Mouse (Mus musculus) CH12.LX (cell line): Measurements from ENCODE around the gene Tmem41b. TPM values are rescaled to one million over a fixed set of nuclear protein-coding genes. Genes with fewer than 3 reads are reported as not detected.

ENCODE experiments used
- DNase-seq: peaks from one replicate; pipeline ENCODE4 v3.0.0-alpha.2; 2013; ENCODE audit errors: extremely low read depth
- H3K27ac ChIP-seq: 2 replicates; pipeline ENCODE4 v1.5.1; 2012; ENCODE audit warnings: low read depth, mild to moderate bottlenecking, control low read depth, moderate library complexity; ENCODE audit not compliant: insufficient read depth
- H3K27me3 ChIP-seq: replicated peaks from 2 replicates; pipeline ENCODE3; 2012; ENCODE audit warnings: inconsistent platforms
- H3K36me3 ChIP-seq, 2 experiments: replicated peaks in 1 of 2; 2 replicates each; pipeline versions ENCODE3 to v1.6.1; 2012; ENCODE audit warnings: inconsistent platforms in 1 of 2, low read length in 1 of 2, mild to moderate bottlenecking in 1 of 2, mixed read lengths in 1 of 2, moderate library complexity in 1 of 2; ENCODE audit not compliant: control insufficient read depth in 1 of 2, insufficient read depth in 1 of 2
- H3K4me1 ChIP-seq, 2 experiments: 2 replicates each; pipeline ENCODE4 v1.6.1; 2012; ENCODE audit warnings: inconsistent platforms in 1 of 2, moderate library complexity in 1 of 2; ENCODE audit not compliant: insufficient read depth in 2 of 2, control insufficient read depth in 1 of 2
- H3K4me2 ChIP-seq: 2 replicates; pipeline ENCODE4 v1.6.1; 2012; ENCODE audit warnings: low read depth, mild to moderate bottlenecking, control low read depth; ENCODE audit not compliant: poor library complexity, insufficient read depth, severe bottlenecking
- H3K4me3 ChIP-seq, 3 experiments: fragments of 150-350 bp in 1 of 3; sonication (generic) in 1 of 3; replicated peaks in 1 of 3; 2 replicates each; pipeline versions ENCODE3 to v1.5.1; 2011 to 2012; ENCODE audit warnings: low read depth in 2 of 3, low read length in 2 of 3, mild to moderate bottlenecking in 2 of 3, moderate library complexity in 2 of 3, control low read depth in 1 of 3, improper control_type of control experiment in 1 of 3, inconsistent platforms in 1 of 3, mixed read lengths in 1 of 3; ENCODE audit not compliant: poor library complexity in 1 of 3
- H3K79me2 ChIP-seq: replicated peaks from 2 replicates; pipeline ENCODE4 v1.6.1; 2012; ENCODE audit warnings: mild to moderate bottlenecking, moderate library complexity; ENCODE audit not compliant: control insufficient read depth, poor library complexity, insufficient read depth, severe bottlenecking; ENCODE audit errors: extremely low read depth
- H3K9ac ChIP-seq: 2 replicates; pipeline ENCODE4 v1.6.1; 2012; ENCODE audit warnings: low read depth, mild to moderate bottlenecking, control low read depth, moderate library complexity; ENCODE audit not compliant: insufficient read depth
- H3K9me3 ChIP-seq: replicated peaks from 2 replicates; pipeline ENCODE3; 2012; ENCODE audit warnings: low read length, inconsistent platforms, mixed read lengths
- BHLHE40 ChIP-seq: IDR thresholded peaks from 2 replicates; pipeline ENCODE4 v1.6.1; 2011; ENCODE audit warnings: mild to moderate bottlenecking, low read depth, low read length, improper control_type of control experiment
- CHD1 ChIP-seq: IDR thresholded peaks from 2 replicates; pipeline ENCODE4 v1.6.1; 2012; ENCODE audit warnings: low read depth, low read length, improper control_type of control experiment, inconsistent platforms
- CHD2 ChIP-seq: IDR thresholded peaks from 2 replicates; pipeline ENCODE4 v1.6.1; 2011; ENCODE audit warnings: low read length, improper control_type of control experiment
- CTCF ChIP-seq, 2 experiments: IDR thresholded peaks in 1 of 2; conservative IDR thresholded peaks in 1 of 2; 2 replicates each; pipeline ENCODE4 v1.5.1; 2011 to 2012; ENCODE audit warnings: low read depth in 2 of 2, low read length in 2 of 2, improper control_type of control experiment in 1 of 2, inconsistent platforms in 1 of 2, mild to moderate bottlenecking in 1 of 2, moderate library complexity in 1 of 2
- EP300 ChIP-seq: IDR thresholded peaks from 2 replicates; pipeline ENCODE4 v1.6.1; 2011; ENCODE audit warnings: low read length, improper control_type of control experiment
- HCFC1 ChIP-seq: IDR thresholded peaks from 2 replicates; pipeline ENCODE4 v1.6.1; 2012; ENCODE audit warnings: low read depth, mild to moderate bottlenecking, inconsistent platforms, low read length, improper control_type of control experiment
- KAT2A ChIP-seq: IDR thresholded peaks from 2 replicates; pipeline ENCODE4 v1.6.1; 2012; ENCODE audit warnings: low read length, improper control_type of control experiment, inconsistent platforms; ENCODE audit not compliant: insufficient replicate concordance
- MAX ChIP-seq: IDR thresholded peaks from 2 replicates; pipeline ENCODE4 v1.6.1; 2011; ENCODE audit warnings: low read length, improper control_type of control experiment
- MEF2A ChIP-seq: IDR thresholded peaks from 2 replicates; pipeline ENCODE4 v1.6.1; 2014; ENCODE audit warnings: low read depth, mild to moderate bottlenecking, inconsistent platforms, low read length, improper control_type of control experiment, borderline replicate concordance
- PAX5 ChIP-seq: IDR thresholded peaks from 2 replicates; pipeline ENCODE4 v1.6.1; 2012; ENCODE audit warnings: low read length, inconsistent platforms, mixed read lengths
- POLR2A ChIP-seq: IDR thresholded peaks from 2 replicates; pipeline ENCODE4 v1.6.1; 2011; ENCODE audit warnings: low read depth, mild to moderate bottlenecking, improper control_type of control experiment, low read length
- RAD21 ChIP-seq: IDR thresholded peaks from 2 replicates; pipeline ENCODE4 v1.6.1; 2011; ENCODE audit warnings: low read depth, mild to moderate bottlenecking, low read length, improper control_type of control experiment, moderate library complexity
- SIN3A ChIP-seq: IDR thresholded peaks from 2 replicates; pipeline ENCODE4 v1.6.1; 2012; ENCODE audit warnings: low read length, improper control_type of control experiment, inconsistent platforms
- SMC3 ChIP-seq: IDR thresholded peaks from 2 replicates; pipeline ENCODE4 v1.6.1; 2011; ENCODE audit warnings: low read depth, low read length, improper control_type of control experiment
- TCF12 ChIP-seq: IDR thresholded peaks from 2 replicates; pipeline ENCODE4 v1.6.1; 2014; ENCODE audit warnings: low read depth, mild to moderate bottlenecking, inconsistent platforms, low read length, improper control_type of control experiment
- USF1 ChIP-seq: IDR thresholded peaks from 2 replicates; pipeline ENCODE4 v1.6.1; 2014; ENCODE audit warnings: low read depth, mild to moderate bottlenecking, inconsistent platforms, low read length, improper control_type of control experiment
- ZC3H11A ChIP-seq: IDR thresholded peaks from 2 replicates; pipeline ENCODE4 v1.6.1; 2012; ENCODE audit warnings: low read depth, mild to moderate bottlenecking, inconsistent platforms, low read length, improper control_type of control experiment
- ZNF384 ChIP-seq: IDR thresholded peaks from 2 replicates; pipeline ENCODE4 v1.6.1; 2012; ENCODE audit warnings: low read depth, low read length, improper control_type of control experiment, inconsistent platforms
- dilution Hi-C: fragments of 300-500 bp; cut with MboI; formaldehyde crosslinking; loops from 2 replicates; pipeline ENCODE4 v1.14.3; 2020; ENCODE audit warnings: low sequenced_read_pairs; ENCODE audit not compliant: extremely low pct_unique_long_range_greater_than_20kb, extremely low pct_ligation_motif_present
- in situ Hi-C: fragments of 300-500 bp; cut with MboI; formaldehyde crosslinking; loops from 3 replicates; pipeline ENCODE4 v1.14.3; 2019; ENCODE audit warnings: low sequenced_read_pairs, low pct_ligation_motif_present, low pct_unique_long_range_greater_than_20kb, mixed read lengths
- polyA plus RNA-seq: library from polyadenylated mRNA; unstranded; fragments of >175 nt; gene quantifications from 2 replicates; pipeline ENCODE4 v1.2.1, GENCODE M21; 2012; ENCODE audit warnings: low read depth; ENCODE audit not compliant: insufficient read length
- total RNA-seq, 2 experiments: library from RNA; depleted of rRNA; stranded (reverse); fragments of 300-350 nt in 1 of 2; fragments of >200 nt in 1 of 2; gene quantifications; 2 replicates each; pipeline ENCODE4 v1.2.3; 2012 to 2014

The Tmem41b gene
- total and polyA plus RNA-seq, 3 experiments, result 51.1 to 106 (median 56.3) TPM

- in situ Hi-C loops, result no loop called here
- Histone ChIP-seq H3K4me3 (no peak overlapping the region), H3K9me3 (peaks cover 12% of the 10 kb centered on the region), H3K27me3 (peaks cover 29% of the 10 kb centered on the region), H3K4me2 (no peak overlapping the region), H3K4me1 (peaks cover 2 to 15% of the 10 kb centered on the region in 2 experiments; a peak in 2 of 4 replicates), H3K27ac (no peak overlapping the region), H3K79me2 (peaks cover 3% of the 10 kb centered on the region; the same call in 1 of the 2 replicates), H3K9ac (no peak overlapping the region), H3K36me3 (no peaks in the 10 kb centered on the region)
- dilution Hi-C loops, result no loop called here
- TF ChIP-seq CHD2, result no peak
- no peak for TF ChIP-seq ZNF384
- no peak for TF ChIP-seq BHLHE40
- no peak for TF ChIP-seq ZC3H11A
- no peak for TF ChIP-seq TCF12
- no peak for TF ChIP-seq HCFC1
- TF ChIP-seq POLR2A, result no peak
- TF ChIP-seq CTCF (conservative IDR thresholded peaks at IDR 0.05 in 1 of 2, IDR thresholded peaks at IDR 0.05 in 1 of 2; ENCODE audit: low read depth in 2 of 2, low read length in 2 of 2), result no peak
- no peak for TF ChIP-seq EP300
- DNase-seq, result no peak
Measured at GRCm38 (mm10) chr7:109962596-109962995, 24.1 kb downstream of the Tmem41b start.

DNA sequence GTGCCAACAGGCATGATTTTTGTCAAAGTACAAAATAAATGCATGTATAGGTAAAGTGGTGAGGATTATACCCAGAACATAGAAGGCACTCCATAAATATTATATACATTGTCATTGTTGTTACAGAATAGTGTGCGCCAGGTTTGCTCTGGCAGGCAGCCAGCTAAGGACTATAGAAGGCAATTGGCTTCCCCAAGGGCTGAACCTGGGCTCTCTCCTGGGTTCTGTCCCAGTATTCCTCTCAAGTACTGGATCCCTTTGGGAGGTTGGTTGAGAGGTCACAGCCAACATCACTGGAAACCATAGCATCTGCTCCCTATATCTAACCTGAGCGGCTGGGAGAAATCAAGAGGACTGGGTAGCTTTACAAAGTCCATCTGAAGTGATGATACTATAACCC lies 25.2 kb downstream of the Tmem41b start:
- no peaks in the 10 kb centered on the region for H3K36me3 ChIP-seq
- peaks cover 12% of the 10 kb centered on the region for H3K9me3 ChIP-seq
- peaks cover 29% of the 10 kb centered on the region for H3K27me3 ChIP-seq
- TF ChIP-seq KAT2A (no peak), RAD21 (no peak), BHLHE40 (no peak), SIN3A (no peak), PAX5 (no peak), MEF2A (no peak), USF1 (no peak), CHD1 (no peak), SMC3 (no peak), MAX (no peak)
- H3K4me3 ChIP-seq, result no peak overlapping the region
- in situ Hi-C loops, result no loop called here
- dilution Hi-C loops, result no loop called here
- no peak overlapping the region for H3K4me2 ChIP-seq
- DNase-seq, result no peak
- H3K4me1 ChIP-seq, result peaks cover 2 to 13% of the 10 kb centered on the region in 2 experiments; a peak in 2 of 4 replicates
- peaks cover 10% of the 10 kb centered on the region; the same call in 1 of the 2 replicates for H3K79me2 ChIP-seq
- no peak overlapping the region for H3K9ac ChIP-seq
- no peak overlapping the region for H3K27ac ChIP-seq
